Mouse (Mus musculus) liver, embryonic 11.5 days (tissue): ENCODE results near the gene Acad12. TPM values are rescaled to one million over a fixed set of nuclear protein-coding genes. Genes with fewer than 3 reads are reported as not detected.
"Not testable (repeated sequence)": the region's sequence is repeated elsewhere in the genome, so short reads cannot be mapped to it uniquely, and the experiment has no call there.

ENCODE experiments used
- ATAC-seq: fragments of 200-750 bp; cut with Nextera tagmentation; replicated peaks from 2 replicates; pipeline ENCODE4 v1.8.0; 2017; ENCODE audit warnings: moderate number of reproducible peaks, mild to moderate bottlenecking, moderate TSS enrichment, moderate library complexity; ENCODE audit not compliant: low FRiP score
- DNase-seq: peaks from one replicate; pipeline ENCODE4 v3.0.0-alpha.2; 2017; ENCODE audit warnings: low spot score
- H3K27ac ChIP-seq: fragments of 300-500 bp; sonication (generic); 2 replicates; pipeline ENCODE4 v1.5.1; 2014; ENCODE audit warnings: mild to moderate bottlenecking, low read depth, low read length, control low read depth
- H3K27me3 ChIP-seq: fragments of 300-500 bp; sonication (generic); replicated peaks from 2 replicates; pipeline ENCODE4 v1.6.1; 2014; ENCODE audit warnings: low read length, mixed read lengths; ENCODE audit not compliant: control insufficient read depth, insufficient read depth
- H3K36me3 ChIP-seq: fragments of 300-500 bp; sonication (generic); 2 replicates; pipeline ENCODE4 v1.6.1; 2014; ENCODE audit warnings: mild to moderate bottlenecking, low read length, moderate library complexity, mixed read lengths; ENCODE audit not compliant: control insufficient read depth, insufficient read depth
- H3K4me1 ChIP-seq: fragments of 300-500 bp; sonication (generic); replicated peaks from 2 replicates; pipeline ENCODE4 v1.6.1; 2014; ENCODE audit warnings: low read length, mixed read lengths; ENCODE audit not compliant: control insufficient read depth, insufficient read depth
- H3K4me2 ChIP-seq: fragments of 300-500 bp; sonication (generic); 2 replicates; pipeline ENCODE4 v1.6.1; 2014; ENCODE audit warnings: mild to moderate bottlenecking, control low read depth, moderate library complexity
- H3K4me3 ChIP-seq: fragments of 300-500 bp; sonication (generic); 2 replicates; pipeline ENCODE4 v1.5.1; 2014; ENCODE audit warnings: low read depth, low read length, control low read depth
- H3K9ac ChIP-seq: fragments of 300-500 bp; sonication (generic); 2 replicates; pipeline ENCODE4 v1.6.1; 2014; ENCODE audit warnings: low read depth, low read length, control low read depth
- H3K9me3 ChIP-seq: fragments of 300-500 bp; sonication (generic); 2 replicates; pipeline ENCODE4 v1.6.1; 2016; ENCODE audit warnings: low read length, inconsistent platforms, mixed read lengths; ENCODE audit not compliant: control insufficient read depth
- WGBS: fragments of 180-500 bp; shearing (Covaris S2); extraction: QIAGEN DNeasy Blood & Tissue Kit; methylation state at CpG from one replicate; pipeline ENCODE4 v1.1.7; 2014; 5-methylcytosine and 5-hydroxymethylcytosine counted together
- polyA plus RNA-seq: library from polyadenylated mRNA; unstranded; fragments of >200 nt; fragmentation: Nextera tagmentation; extraction: Ambion mirVana; gene quantifications from 2 replicates; pipeline ENCODE4 v1.2.1, GENCODE M21; 2014

Gene Acad12
- polyA plus RNA-seq, 1 experiment from 2014 or later = 3.0 TPM

GRCm38 (mm10) chr5:121631106-121631647 lies 12.4 kb upstream of the Acad12 start:
- not testable (repeated sequence) for ATAC-seq, H3K4me3 ChIP-seq, H3K4me2 ChIP-seq, H3K4me1 ChIP-seq, H3K9me3 ChIP-seq, H3K36me3 ChIP-seq, DNase-seq, H3K9ac ChIP-seq, H3K27me3 ChIP-seq, H3K27ac ChIP-seq
- WGBS = 62% methylated on average over 9 of the region's 9 CpGs

GRCm38 (mm10) chr5:121627871-121628270 lies 9.1 kb upstream of the Acad12 start:
- no peak for ATAC-seq
- 0% methylated on average over 1 of the region's 1 CpGs for WGBS
- no peak overlapping the region for H3K9ac ChIP-seq

GRCm38 (mm10) chr5:121623241-121623640 lies 4.5 kb upstream of the Acad12 start:
- H3K4me2 ChIP-seq = no peak overlapping the region
- H3K9ac ChIP-seq = no peak overlapping the region
- DNase-seq = no peak
- peaks cover 4% of the 10 kb centered on the region; the same call in 1 of the 2 replicates for H3K4me1 ChIP-seq
- H3K36me3 ChIP-seq = no peaks in the 10 kb centered on the region
- H3K4me3 ChIP-seq = no peak overlapping the region
- H3K27ac ChIP-seq = no peak overlapping the region
- WGBS = 90% methylated on average over 3 of the region's 3 CpGs
- H3K9me3 ChIP-seq = no peaks in the 10 kb centered on the region
- ATAC-seq = no peak
- no peaks in the 10 kb centered on the region for H3K27me3 ChIP-seq

More at GRCm38 (mm10) chr5:121627871-121628270, 9.1 kb upstream of the Acad12 start:
- H3K27ac ChIP-seq = no peak overlapping the region
- no peaks in the 10 kb centered on the region for H3K9me3 ChIP-seq
- peak; percentile 61 for DNase-seq
- H3K4me1 ChIP-seq = no peaks in the 10 kb centered on the region
- H3K36me3 ChIP-seq = no peaks in the 10 kb centered on the region
- H3K27me3 ChIP-seq = no peaks in the 10 kb centered on the region
- H3K4me3 ChIP-seq = no peak overlapping the region
- H3K4me2 ChIP-seq = no peak overlapping the region

GRCm38 (mm10) chr5:121621102-121621501 lies 2.4 kb upstream of the Acad12 start:
- Histone ChIP-seq H3K36me3 (no peaks in the 10 kb centered on the region), H3K4me2 (no peak overlapping the region), H3K9me3 (no peaks in the 10 kb centered on the region), H3K27me3 (no peaks in the 10 kb centered on the region), H3K4me3 (no peak overlapping the region), H3K9ac (no peak overlapping the region), H3K27ac (no peak overlapping the region), H3K4me1 (peaks cover 4% of the 10 kb centered on the region; the same call in 1 of the 2 replicates)
- no peak for ATAC-seq
- DNase-seq = no peak
- WGBS = 94% methylated on average over 5 of the region's 5 CpGs

GRCm38 (mm10) chr5:121614921-121615320 lies 3.8 kb downstream of the Acad12 start:
- WGBS = 67% methylated on average over 3 of the region's 3 CpGs
- not testable (repeated sequence) for H3K4me2 ChIP-seq, DNase-seq, H3K4me1 ChIP-seq, H3K4me3 ChIP-seq, ATAC-seq, H3K27me3 ChIP-seq, H3K36me3 ChIP-seq, H3K27ac ChIP-seq, H3K9ac ChIP-seq, H3K9me3 ChIP-seq

- no peak overlapping the region for H3K9ac ChIP-seq
- no peaks in the 10 kb centered on the region for H3K9me3 ChIP-seq
- no peaks in the 10 kb centered on the region for H3K27me3 ChIP-seq
- 81% methylated on average over 6 of the region's 6 CpGs for WGBS
- no peaks in the 10 kb centered on the region for H3K36me3 ChIP-seq
- no peak overlapping the region for H3K27ac ChIP-seq
- H3K4me1 ChIP-seq = no peaks in the 10 kb centered on the region
- H3K4me3 ChIP-seq = no peak overlapping the region
- no peak overlapping the region for H3K4me2 ChIP-seq
- no peak for DNase-seq
- ATAC-seq = no peak
These were observed 6.7 kb downstream of the Acad12 start for GRCm38 (mm10) chr5:121612036-121612435.

GRCm38 (mm10) chr5:121609556-121610135 lies 9.1 kb downstream of the Acad12 start:
- ATAC-seq, H3K9ac ChIP-seq, H3K4me3 ChIP-seq, DNase-seq, H3K27me3 ChIP-seq, H3K36me3 ChIP-seq, H3K9me3 ChIP-seq, H3K27ac ChIP-seq, H3K4me1 ChIP-seq, H3K4me2 ChIP-seq: not testable (repeated sequence)
- WGBS = 52% methylated on average over 7 of the region's 8 CpGs

- Histone ChIP-seq H3K4me1 (no peaks in the 10 kb centered on the region), H3K9me3 (no peaks in the 10 kb centered on the region), H3K4me2 (no peak overlapping the region), H3K9ac (no peak overlapping the region), H3K36me3 (no peaks in the 10 kb centered on the region), H3K4me3 (no peak overlapping the region), H3K27ac (no peak overlapping the region), H3K27me3 (no peaks in the 10 kb centered on the region)
- DNase-seq (peak; percentile 72), ATAC-seq (0 out of 2 replicates have a peak, but pooled peaks have one; percentile 26)
- 0% methylated on average over 2 of the region's 2 CpGs for WGBS
These were observed 12.6 kb downstream of the Acad12 start for GRCm38 (mm10) chr5:121606151-121606550.

GRCm38 (mm10) chr5:121603815-121604214 lies 14.9 kb downstream of the Acad12 start:
- DNase-seq, ATAC-seq, H3K36me3 ChIP-seq, H3K4me2 ChIP-seq, H3K9ac ChIP-seq, H3K27ac ChIP-seq, H3K27me3 ChIP-seq, H3K9me3 ChIP-seq, H3K4me1 ChIP-seq, H3K4me3 ChIP-seq: not testable (repeated sequence)
- WGBS = 67% methylated on average over 1 of the region's 1 CpGs
